Mouse (Mus musculus): ENCODE data around the gene Aup1.

The Aup1 gene

DNA sequence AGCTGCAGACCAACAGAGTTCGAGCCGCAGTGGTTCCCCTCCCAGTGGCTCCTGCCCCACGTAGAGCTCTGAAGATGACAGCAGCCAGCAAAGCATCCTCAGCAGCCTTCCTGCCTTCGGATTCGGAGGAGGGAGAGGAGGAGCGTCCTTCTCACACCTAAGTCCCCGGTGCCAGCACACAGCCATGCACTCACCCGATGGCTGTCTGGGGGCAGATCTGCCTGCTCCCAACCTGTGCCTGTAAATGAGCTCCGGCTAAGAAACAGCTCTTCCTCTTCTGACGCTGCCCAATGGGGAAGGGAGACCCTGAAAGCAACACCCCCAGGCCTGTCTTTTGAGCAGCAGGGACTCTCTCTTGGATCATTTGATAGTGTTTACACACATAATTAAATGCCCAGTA lies 24.5 kb upstream of the Aup1 start:
- CTCF ChIA-PET = no interaction called here

GRCm38 (mm10) chr6:83031111-83031510 lies 23.2 kb upstream of the Aup1 start:
- CTCF ChIA-PET = interaction anchor here (1.5 kb wide), 1 partner anchor 9 kb away, joined by 4 read pairs; no protein-coding TSS in a partner anchor

DNA sequence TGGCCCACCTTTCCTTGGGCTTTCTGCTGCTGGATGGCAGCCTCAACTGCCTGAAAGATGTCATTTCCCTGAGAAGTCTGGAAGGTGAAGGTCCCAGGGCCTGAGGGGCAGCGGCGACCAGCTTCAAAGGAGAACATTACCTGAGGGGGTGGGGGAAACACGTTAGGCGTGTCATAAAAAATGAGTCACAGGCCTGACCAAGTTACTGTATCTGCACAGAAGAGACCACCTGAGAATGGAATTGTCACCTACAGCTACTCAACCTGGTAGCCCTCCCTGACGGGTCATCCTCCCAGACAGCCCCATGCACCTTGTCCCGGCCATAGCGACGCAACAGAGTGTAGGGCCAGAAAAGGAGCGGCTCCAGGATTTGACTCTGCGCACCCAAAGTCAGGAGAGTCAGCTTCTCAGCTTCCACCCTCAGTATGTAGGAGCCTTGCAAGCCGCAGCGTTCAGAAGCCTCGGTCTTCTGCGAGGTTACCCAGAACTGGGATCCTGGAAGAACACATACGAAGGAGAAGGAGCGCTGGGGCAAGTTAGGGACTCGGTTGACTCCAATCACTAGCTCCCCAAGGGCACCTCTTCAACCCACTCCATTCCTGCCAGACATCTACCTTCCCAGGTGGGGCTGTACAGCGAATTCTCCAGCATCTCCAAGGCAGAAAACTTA lies 22.3 kb upstream of the Aup1 start:
- CTCF ChIA-PET = interaction anchor here (0.6 to 1.5 kb wide), 3 partner anchors 10 to 174 kb away, joined by 3 to 9 read pairs (median 4); no protein-coding TSS in a partner anchor

GRCm38 (mm10) chr6:83032769-83033191 lies 21.5 kb upstream of the Aup1 start:
- CTCF ChIA-PET = interaction anchor here (0.6 kb wide), 1 partner anchor 93 kb away, joined by 9 read pairs; no protein-coding TSS in a partner anchor

DNA sequence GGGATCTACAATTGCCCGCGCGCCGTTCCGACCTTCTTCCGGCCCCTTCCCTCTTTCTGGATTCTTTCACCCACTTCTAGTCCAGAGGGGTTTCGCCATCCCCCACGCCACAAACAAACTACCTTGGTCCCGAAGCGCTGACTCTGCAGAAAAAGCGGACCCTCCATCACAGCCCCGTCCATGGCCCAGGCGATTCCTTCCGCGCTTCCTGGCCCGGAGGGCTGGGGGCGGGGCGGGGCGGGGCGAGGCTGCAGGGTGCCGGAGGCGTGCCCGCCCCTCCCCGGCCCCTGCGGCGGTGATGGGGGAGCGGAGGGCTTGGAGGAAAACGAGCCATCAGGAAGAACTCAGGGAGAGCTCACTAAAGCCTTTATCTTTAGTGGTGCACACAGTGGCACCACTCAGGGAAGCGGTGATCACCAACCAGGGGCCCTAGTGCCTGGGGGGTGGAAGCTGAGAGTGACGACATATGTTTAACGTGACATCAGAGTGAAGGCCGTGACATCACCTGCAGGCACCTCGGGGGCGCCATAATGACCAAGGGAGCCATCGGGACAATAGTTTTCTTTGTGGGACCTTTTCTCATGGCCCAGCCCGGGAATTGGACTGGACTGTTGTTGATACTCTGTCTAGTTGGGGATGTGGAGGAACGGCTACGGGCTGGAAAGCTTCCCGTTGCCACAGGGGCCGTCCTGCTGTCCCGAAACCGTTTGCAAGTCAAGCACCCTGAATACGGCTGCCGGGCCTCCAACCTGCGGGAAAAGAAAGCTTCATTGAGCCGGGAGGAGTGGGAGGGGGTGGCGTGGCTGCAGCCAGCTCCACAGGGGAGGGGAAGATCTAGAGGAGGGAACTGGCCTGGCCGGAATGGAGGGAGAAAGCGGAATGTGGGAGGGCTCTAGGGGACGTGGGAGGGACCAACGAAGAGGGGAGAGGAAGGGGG lies 20.8 kb upstream of the Aup1 start, which contains the start of the genes Dok1 and Loxl3:
Gene Dok1, minus strand, starts transcription at position 223 of the 937 bp plus-strand sequence.
Gene Loxl3, plus strand, starts transcription at position 925 of the 937 bp plus-strand sequence.
- CTCF ChIA-PET = interaction anchor here (0.6 kb wide), 1 partner anchor 61 kb away, joined by 5 read pairs; no protein-coding TSS in a partner anchor

DNA sequence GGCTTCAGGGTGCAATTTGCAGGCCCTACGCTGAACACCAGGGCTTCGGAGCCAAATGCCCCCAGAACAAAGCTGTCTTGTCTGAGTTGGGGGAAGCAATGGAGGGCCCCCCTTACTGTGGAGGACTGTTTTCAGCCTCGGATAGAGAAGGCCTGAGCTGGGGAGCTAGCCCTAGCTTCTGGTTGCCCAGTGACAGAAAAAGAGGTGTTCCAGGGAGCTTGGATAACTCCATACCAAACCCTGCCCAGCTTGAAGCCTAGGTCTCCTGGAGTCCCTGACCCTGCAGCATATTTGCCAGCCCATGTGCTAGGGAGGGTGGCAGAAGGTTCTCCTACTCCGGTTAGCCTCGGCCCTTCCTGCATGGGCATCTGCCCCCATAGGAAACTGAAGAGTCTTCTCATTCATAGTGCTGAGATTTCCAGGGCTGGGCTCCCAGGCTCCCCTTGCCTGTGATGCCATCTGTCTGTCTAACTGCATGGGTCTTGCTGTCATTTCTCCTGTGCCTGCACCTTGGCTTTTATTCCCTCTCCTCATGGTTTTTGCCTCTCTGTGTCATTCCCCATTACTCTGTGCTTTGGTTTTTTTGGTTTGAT lies 19.8 kb upstream of the Aup1 start:
- CTCF ChIA-PET = no interaction called here

DNA sequence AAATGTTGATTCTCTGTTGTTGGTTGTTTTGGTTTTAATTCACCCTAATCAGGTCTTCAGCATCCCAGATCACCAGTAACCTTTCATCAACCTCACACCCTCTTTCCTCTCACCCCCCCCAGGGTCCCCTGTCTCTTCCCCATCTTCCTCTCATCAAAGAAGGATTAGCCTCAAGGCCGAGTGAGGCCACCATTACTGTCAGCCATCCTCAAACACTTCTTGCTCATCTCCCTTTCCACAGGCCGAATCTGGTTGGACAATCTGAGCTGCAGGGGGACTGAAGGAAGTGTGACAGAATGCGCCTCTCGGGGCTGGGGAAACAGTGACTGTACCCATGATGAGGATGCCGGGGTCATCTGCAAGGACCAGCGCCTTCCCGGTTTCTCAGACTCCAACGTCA lies 17.1 kb upstream of the Aup1 start:
- CTCF ChIA-PET = no interaction called here

DNA sequence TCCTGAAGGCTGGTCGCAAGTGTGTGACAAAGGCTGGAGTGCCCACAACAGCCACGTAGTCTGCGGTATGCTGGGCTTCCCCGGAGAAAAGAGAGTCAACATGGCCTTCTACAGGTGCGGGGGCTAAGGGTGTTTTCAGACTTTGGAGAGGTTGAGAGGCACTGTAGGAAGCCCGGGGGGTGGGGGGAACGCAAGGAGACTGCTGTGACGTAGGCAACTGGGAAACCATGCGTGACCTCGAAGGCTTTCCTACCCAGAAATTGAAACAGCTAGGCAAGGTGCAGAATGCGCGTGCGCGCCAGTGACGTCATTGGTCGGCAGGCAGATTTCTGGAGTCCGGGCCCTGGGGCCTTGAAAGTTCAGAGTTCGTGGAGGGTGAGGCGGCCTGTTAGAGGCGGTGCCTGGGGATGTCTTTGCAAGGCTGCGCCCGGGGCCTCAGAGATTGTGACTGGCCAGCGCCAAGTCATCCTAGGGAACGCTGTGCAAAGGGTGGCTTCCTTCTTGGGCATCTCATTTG lies 15.8 kb upstream of the Aup1 start:
- CTCF ChIA-PET = interaction anchor here (0.7 to 1.1 kb wide), 2 partner anchors 41 to 900 kb away, joined by 3 to 9 read pairs; no protein-coding TSS in a partner anchor

DNA sequence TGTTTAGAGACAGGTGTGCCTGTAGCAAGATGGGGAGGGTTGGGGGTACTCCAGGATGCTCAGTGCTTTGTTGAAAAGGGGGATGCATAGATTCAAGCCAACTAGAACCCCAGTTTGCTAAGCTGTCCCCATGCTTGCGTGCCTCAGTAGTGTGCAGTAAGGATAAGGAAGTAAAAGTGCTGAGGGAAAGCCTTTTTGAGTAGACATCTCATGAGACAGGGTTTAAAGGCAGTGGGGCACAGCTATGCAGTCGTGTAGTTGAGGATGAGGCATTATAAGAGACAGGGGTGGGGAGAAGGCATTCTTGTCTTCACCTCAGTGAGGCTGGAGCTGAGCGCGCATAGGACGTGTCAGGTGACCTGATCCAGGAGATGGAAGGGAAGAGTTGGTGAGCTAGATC lies 13.7 kb upstream of the Aup1 start:
- CTCF ChIA-PET = interaction anchor here (0.6 to 1.0 kb wide), 2 partner anchors 11 to 12 kb away, joined by 3 to 6 read pairs; no protein-coding TSS in a partner anchor

DNA sequence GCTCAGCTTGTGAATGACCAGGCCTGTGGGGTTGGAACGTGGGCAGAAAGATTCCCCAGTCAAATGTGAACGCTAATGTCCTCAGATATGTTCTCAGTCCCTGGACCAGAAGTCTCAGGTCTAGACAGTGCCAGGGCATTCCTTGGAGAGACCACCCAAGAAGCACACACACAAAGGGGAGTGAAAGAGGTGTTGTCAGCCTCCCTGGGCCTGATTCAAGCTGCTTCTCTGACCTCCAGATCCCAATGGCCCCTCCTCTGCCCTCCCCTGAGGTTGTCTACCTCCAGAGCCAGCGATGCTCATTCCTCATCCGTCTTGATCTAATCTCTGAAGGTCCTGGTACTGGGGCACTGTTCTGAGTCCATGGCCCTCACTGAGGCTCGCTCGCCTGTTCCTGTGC lies 10.8 kb upstream of the Aup1 start:
- CTCF ChIA-PET = no interaction called here

- CTCF ChIA-PET = no interaction called here
Measured at GRCm38 (mm10) chr6:83043993-83044392, 10.3 kb upstream of the Aup1 start.

DNA sequence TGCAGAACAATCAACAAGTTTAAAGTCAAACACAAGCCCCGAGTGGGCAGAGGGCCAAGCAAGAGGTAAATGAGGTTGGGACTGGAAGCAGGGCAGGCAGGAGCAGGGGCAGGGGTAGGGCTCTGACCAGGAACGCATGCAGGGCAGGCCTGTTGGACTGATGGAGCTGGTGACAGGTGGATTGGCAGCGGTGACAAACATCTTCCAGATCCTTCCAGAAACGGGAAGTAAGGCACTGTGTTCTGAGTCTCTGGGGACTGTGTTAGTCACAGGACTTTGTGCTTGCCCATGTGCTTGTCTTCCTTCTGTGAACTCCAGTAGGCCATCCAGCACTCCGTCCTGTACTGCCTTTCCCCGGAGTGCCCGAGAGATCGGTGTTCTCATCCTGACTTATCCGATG lies 9.6 kb upstream of the Aup1 start:
- CTCF ChIA-PET = no interaction called here

DNA sequence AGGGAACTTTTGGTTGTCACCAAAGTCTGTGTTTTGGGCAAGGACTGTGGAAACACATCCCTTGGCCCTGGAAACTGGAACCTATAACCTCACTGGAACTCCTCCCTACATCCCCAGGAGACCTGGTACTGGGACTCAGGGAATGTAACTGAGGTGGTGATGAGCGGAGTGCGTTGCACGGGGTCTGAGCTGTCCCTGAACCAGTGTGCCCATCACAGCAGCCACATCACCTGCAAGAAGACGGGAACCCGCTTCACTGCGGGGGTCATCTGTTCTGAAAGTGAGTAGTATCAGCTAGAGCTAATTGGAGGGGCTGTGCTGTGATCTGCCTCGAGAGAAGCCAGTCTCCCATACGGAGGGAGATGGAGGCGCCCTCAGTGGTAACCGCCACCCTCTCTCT lies 5.0 kb upstream of the Aup1 start:
- CTCF ChIA-PET = interaction anchor here (0.9 kb wide), 1 partner anchor 72 kb away, joined by 3 read pairs; the partner anchor contains the start of gene Wbp1

GRCm38 (mm10) chr6:83053136-83053960 lies 973 bp upstream of the Aup1 start:
- CTCF ChIA-PET = interaction anchor here (0.5 to 2.0 kb wide), 4 partner anchors 12 to 218 kb away, joined by 3 to 7 read pairs (median 4); no protein-coding TSS in a partner anchor

- CTCF ChIA-PET = interaction anchor here (0.6 to 2.0 kb wide), 3 partner anchors 23 to 58 kb away, joined by 4 to 7 read pairs (median 6); no protein-coding TSS in a partner anchor
Measured at GRCm38 (mm10) chr6:83054871-83055431, 630 bp downstream of the Aup1 start, which contains the start of gene Htra2. Htra2 (minus strand) TSS chr6:83055273.

GRCm38 (mm10) chr6:83057790-83058189 lies 3.5 kb downstream of the Aup1 start, which contains the start of gene Dqx1:
Dqx1 (plus strand) TSS chr6:83057844.
- CTCF ChIA-PET = interaction anchor here (0.5 kb wide), 1 partner anchor 179 kb away, joined by 7 read pairs; no protein-coding TSS in a partner anchor

DNA sequence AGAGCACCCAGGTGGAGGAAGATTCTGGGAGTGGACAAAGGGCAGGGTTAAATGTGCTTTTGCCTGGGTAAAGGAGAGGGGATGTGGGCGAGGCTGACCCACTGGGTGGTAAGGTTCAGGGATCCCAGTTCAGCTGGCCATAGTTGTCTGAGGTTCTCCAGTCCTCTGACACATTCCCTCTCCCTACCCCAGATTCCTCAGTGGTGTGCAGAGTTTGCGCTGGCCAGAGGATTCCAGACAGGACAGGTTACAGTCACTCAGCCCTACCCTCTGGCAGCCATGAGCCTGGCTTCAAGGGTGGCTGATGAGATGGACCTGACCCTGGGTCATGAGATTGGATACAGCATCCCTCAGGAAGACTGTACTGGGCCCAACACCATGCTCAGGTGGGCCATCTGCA lies 4.4 kb downstream of the Aup1 start:
- CTCF ChIA-PET = interaction anchor here (0.6 kb wide), 1 partner anchor 58 kb away, joined by 4 read pairs; no protein-coding TSS in a partner anchor

GRCm38 (mm10) chr6:83065995-83066394 lies 11.7 kb downstream of the Aup1 start:
- CTCF ChIA-PET = no interaction called here

DNA sequence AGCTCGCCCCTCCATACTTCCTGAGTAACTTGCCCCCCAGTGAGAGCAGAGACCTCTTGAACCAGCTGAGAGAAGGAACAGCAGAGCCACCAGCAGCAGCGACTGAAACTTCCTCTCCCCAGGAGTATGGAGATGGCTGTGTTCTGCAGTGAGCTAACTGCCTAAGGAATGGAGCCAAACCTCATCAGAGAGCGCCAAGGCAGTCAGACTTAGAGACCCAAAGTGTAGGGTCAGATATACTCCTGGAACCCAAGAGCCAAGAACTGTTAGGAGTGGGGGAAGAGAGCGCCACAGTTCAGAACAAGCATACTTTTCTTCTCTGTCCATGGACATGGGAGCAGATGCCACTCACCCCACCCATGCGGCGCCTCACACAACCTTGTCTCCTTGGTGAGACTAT lies 12.1 kb downstream of the Aup1 start:
- CTCF ChIA-PET = interaction anchor here (0.6 kb wide), 1 partner anchor 42 kb away, joined by 3 read pairs; the partner anchor contains the start of gene Mrpl53

GRCm38 (mm10) chr6:83068221-83068620 lies 13.9 kb downstream of the Aup1 start:
- CTCF ChIA-PET = no interaction called here

Data from spleen, embryonic (tissue).